Mouse (Mus musculus) mesoderm, embryonic 11.5 days (tissue): Measurements from ENCODE around the gene Gm572.

Experiments used
- DNase-seq: peaks from one replicate; pipeline ENCODE4 v3.0.0-alpha.2; 2012; ENCODE audit warnings: low read depth, low spot score

The Gm572 gene

DNA sequence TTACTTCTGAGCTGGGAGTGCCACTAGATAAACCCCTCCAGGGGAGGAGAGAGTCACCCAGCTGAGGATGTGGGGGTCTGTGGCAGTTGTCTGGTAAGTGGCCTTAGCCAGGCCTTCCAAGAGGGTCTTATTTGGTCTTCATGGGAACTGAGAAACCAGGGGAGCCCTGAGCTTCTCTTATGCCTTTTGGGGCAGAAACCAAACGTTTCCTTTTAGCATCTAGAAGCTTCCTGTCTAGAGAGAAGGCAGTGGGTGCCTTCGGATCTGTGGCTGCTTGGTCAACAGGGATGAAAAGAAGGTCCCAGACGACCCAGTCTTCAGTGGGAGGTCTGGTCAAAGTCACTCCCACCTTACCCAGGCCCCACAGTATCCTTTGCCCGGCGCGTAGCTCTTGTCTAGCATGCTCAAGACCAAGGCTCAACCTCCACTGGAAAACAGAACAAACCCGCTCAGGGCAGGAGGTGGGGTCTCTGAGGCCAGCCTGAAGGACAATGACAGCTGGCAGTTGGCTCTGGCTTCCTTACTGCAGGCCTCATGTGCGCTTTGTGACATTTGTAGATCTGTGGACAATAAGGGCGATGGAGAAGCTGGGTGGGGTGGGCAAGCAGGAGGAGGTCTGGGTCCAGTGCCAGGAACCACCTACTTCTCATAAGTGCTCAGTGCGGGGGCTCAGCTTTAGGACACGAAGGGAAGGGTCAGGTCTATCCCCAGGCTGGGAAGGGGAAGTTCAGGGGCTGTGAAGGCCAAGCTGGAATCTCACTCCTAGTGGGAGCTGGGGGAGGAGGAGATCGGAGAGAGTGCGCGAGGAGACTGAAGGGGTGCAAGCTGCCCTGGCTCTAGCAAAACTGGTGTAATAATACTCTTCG is at the start of gene Gm572:
Gene Gm572 (plus strand): TSS at position 27 of the 866 bp plus-strand sequence.
- no peak for DNase-seq

GRCm38 (mm10) chr4:148593996-148594395 is 49.1 kb upstream of the Gm572 start:
- DNase-seq = no peak

- DNase-seq = no peak
Measured at GRCm38 (mm10) chr4:148595916-148596315, 47.2 kb upstream of the Gm572 start.

- no peak for DNase-seq
Measured at GRCm38 (mm10) chr4:148596731-148597130, 46.4 kb upstream of the Gm572 start.

DNA sequence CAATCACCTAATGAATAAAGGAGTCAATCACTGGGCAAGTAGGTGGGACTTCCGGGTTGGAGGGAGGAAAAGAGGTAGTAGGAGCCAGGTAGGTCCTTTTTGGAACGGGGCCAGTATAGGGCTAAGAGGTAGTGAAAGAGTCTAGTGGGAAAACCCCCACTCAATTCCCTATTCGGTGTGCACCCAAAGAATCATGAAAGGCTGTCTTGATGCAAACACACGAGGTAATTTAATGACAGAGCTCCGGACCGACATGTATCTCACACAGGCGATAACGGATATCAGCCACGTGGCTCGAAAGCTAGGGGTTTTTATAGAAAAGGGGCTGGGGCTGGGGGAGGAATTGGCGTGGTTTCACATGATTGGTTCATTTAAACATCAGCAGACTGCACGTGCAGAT is 44.3 kb upstream of the Gm572 start:
- DNase-seq = no peak

DNA sequence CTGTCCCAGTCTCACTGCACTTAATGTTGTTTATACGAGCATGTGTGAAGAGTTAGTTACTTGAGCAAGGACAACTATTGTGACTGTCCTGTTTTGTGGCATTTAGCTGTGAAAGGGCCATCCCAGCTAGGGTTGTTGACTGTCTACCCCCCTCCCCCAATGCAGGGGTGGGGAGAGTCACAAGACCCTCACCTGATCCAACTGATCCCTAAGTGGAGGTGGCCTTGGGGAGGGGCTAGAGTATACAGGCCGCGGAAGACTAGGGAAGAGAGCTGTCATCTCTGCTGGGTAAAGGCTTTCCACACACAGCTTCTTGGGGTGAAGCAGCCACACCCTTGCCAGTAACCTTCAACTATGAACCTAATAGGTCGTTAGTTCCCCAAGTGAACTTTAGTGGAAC is 42.8 kb upstream of the Gm572 start:
- DNase-seq = no peak

GRCm38 (mm10) chr4:148601871-148602270 is 41.2 kb upstream of the Gm572 start:
- no peak for DNase-seq

DNA sequence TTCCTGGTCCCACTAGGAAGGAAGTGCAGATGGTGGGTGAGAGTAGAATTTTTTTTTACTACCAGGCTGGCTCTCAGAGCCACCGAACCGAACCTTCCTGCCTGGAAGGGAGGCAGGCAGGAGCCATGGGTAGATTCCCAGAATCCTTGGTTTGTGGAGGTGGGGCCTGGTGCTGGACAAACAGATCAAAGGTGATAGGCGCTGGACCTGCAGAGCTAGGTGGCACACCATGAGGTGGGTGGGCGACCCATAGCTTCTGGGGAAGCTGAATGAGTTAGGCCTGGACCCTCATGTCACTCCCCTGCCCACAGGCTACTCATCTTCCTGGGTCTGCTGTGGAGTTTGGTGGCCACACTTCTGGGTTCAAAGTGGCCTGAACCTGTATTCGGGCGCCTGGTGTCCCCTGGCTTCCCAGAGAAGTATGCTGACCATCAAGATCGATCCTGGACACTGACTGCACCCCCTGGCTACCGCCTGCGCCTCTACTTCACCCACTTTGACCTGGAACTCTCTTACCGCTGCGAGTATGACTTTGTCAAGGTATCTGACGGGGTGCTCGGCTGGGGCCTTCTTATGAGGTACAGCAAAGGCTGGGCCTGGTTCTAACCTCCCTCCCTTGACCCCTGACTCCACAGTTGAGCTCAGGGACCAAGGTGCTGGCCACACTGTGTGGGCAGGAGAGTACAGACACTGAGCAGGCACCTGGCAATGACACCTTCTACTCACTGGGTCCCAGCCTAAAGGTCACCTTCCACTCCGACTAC is 40.6 kb upstream of the Gm572 start, which contains the start of gene Masp2:
Gene Masp2 (plus strand): TSS at position 198 of the 764 bp plus-strand sequence.
- DNase-seq = no peak

- DNase-seq = no peak
Measured at GRCm38 (mm10) chr4:148603376-148604139, 39.6 kb upstream of the Gm572 start.

GRCm38 (mm10) chr4:148604141-148604540 is 39.0 kb upstream of the Gm572 start:
- DNase-seq = no peak

DNA sequence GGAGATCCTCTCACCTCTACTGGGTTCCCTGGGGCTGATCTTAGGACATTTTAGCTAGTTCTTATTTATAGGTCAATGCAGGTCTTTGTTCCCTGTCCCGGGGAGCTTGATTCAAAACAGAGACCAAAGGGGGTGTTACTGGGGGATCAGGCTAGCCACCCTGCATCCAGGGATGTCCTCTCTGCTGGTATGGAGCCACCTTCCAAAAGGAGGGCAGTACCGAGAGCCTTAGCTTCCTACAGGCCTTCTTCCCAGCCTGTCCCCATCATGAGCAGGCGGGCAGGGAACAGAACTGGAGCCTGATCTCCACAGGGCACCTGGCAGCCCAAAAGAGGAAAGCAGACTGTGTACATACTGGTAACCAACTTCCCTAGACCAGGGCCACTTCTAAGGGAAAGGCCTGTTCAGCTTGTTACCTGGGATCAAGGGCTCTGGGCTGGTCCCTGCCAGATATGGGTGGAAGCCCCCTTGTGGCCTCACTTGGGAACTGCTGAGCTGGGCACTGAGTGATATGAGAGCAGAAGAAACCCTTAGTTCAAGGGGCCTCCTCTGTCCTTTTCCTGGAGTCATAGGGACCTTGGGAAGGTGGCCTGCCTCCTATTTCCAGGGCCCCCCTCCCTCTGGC is 38.5 kb upstream of the Gm572 start:
- peak; percentile 71 for DNase-seq

GRCm38 (mm10) chr4:148607758-148608157 is 35.4 kb upstream of the Gm572 start:
- peak; percentile 63 for DNase-seq

DNA sequence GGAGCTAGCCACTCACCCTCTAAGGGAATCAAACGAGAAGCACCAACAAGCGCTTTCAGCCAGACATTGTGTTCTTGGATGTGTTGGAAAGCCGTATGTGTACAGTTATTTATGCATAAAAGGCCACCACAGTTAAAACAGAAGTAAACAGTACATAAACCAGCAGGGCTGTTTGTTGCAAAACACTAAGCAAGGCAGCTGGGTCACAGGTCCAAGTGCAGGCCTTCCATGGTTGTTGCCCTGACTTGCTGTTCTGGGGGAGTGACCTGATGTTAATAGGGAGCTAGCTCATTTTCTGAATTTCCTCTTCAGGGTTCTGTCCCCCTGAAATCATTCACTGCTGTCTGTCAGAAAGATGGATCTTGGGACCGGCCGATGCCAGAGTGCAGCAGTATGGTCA is 33.3 kb upstream of the Gm572 start:
- no peak for DNase-seq

- DNase-seq = no peak
Measured at GRCm38 (mm10) chr4:148610631-148611364, 32.3 kb upstream of the Gm572 start.

DNA sequence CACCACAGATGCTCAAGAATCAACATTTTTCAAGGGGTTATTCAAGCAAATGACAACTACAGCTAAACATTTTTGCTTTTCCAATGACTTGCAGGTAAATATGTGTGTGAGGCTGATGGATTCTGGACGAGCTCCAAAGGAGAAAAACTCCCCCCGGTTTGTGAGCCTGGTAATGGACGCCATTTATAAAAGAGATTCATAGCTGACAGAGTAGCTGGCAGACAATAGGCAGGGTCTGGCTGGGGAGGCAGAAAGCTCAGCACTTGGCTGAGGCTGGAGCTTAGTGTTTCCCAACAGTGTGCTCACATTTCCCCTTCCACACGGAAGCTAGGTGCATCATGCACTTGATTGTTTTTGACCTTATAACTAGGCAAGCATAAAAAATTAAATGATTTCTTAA is 30.6 kb upstream of the Gm572 start:
- no peak for DNase-seq

- no peak for DNase-seq
Measured at GRCm38 (mm10) chr4:148613738-148614137, 29.4 kb upstream of the Gm572 start.

DNA sequence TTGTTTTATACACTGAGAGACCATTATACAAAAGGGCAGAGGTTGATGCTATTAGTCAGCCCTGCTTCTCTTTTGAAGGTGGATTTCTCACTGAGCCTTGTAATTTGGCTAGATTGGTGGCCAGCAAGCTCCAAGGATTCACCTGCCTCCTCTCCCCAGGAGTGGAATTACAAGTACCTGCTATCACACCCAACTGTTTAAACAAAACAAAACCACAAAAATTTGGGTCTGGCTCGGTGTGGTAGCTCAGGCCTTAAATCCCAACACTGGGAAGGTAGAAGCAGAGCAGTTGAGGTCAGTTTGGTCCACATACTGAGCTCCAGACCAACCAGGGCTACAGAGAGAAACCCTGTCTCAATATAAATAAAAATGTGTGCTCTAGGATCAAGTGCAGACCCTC is 23.3 kb upstream of the Gm572 start:
- no peak for DNase-seq

- no peak for DNase-seq
Measured at GRCm38 (mm10) chr4:148620718-148621117, 22.4 kb upstream of the Gm572 start.

DNA sequence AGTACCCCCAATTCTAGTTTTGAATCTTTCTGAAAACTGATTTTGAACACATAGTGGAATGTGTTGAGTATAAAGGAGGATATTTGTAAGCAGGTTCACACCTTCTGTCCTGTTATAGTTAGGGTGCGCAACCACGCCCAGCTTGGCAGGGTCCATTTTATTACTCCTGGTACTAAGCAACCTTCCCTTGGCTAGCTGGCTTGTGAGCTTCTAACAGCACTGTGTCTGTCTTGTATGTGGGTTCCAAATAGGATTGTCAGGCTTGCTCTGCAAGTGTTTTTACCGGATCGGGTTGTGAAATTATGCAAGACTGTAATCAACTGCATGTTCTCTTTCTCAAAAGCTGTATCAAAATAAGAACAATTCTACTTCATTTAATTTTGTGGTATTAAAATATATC is 20.6 kb upstream of the Gm572 start:
- no peak for DNase-seq

GRCm38 (mm10) chr4:148623609-148624008 is 19.5 kb upstream of the Gm572 start:
- no peak for DNase-seq

DNA sequence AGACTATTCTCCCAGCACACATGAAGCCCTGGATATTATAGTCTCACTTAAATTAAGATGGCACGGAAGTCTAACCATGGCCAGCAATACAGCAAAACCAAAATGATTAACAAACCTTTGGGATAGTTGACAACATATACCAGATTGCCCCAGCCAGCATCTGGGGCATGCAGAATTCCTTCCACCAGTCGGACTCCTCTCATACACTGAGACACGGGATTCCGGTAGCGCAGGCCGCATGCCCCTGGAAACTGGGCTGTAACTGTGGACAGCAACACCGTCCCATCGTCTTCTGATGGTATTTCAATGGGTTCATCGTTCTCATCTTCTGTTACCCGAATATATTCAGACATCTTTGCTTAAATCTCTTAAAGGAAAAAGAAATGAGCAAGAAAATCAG is 18.1 kb upstream of the Gm572 start:
- no peak for DNase-seq
